Mouse (Mus musculus): ENCODE measurements around the gene Eva1b.

Eva1b gene

GRCm38 (mm10) chr4:126120052-126120451 is 27.5 kb upstream of the Eva1b start:
- no peak for DNase-seq (ENCODE audit: low spot score in 2 of 2)

GRCm38 (mm10) chr4:126120506-126120905 is 27.0 kb upstream of the Eva1b start:
- no peak for DNase-seq (ENCODE audit: low spot score in 2 of 2)

GRCm38 (mm10) chr4:126123309-126124040 is 24.1 kb upstream of the Eva1b start:
- no peak for DNase-seq (ENCODE audit: low spot score in 2 of 2)

GRCm38 (mm10) chr4:126130502-126130901 is 17.0 kb upstream of the Eva1b start:
- DNase-seq (ENCODE audit: low spot score in 2 of 2), result no peak

GRCm38 (mm10) chr4:126131290-126132121 is 16.0 kb upstream of the Eva1b start:
- DNase-seq (ENCODE audit: low spot score in 2 of 2), result peak; percentile 49 to 61

- no peak for DNase-seq (ENCODE audit: low spot score in 2 of 2)
Measured at GRCm38 (mm10) chr4:126132636-126133264, 14.8 kb upstream of the Eva1b start.

GRCm38 (mm10) chr4:126134236-126134635 is 13.3 kb upstream of the Eva1b start:
- DNase-seq (ENCODE audit: low spot score in 2 of 2), result no peak

- no peak for DNase-seq (ENCODE audit: low spot score in 2 of 2)
Measured at GRCm38 (mm10) chr4:126134639-126135038, 12.9 kb upstream of the Eva1b start.

GRCm38 (mm10) chr4:126137773-126138172 is 9.8 kb upstream of the Eva1b start:
- no peak for DNase-seq (ENCODE audit: low spot score in 2 of 2)

GRCm38 (mm10) chr4:126141021-126141420 is 6.5 kb upstream of the Eva1b start:
- DNase-seq (ENCODE audit: low spot score in 2 of 2), result no peak

GRCm38 (mm10) chr4:126145396-126145795 is 2.1 kb upstream of the Eva1b start:
- DNase-seq (ENCODE audit: low spot score in 2 of 2), result peak in 1 of 2 experiments; percentile 66

GRCm38 (mm10) chr4:126146974-126147532 is 491 bp upstream of the Eva1b start:
- no peak for DNase-seq (ENCODE audit: low spot score in 2 of 2)

- DNase-seq (ENCODE audit: low spot score in 2 of 2), result peak; percentile 79 to 85
Measured at GRCm38 (mm10) chr4:126148161-126148961, 817 bp downstream of the Eva1b start.

GRCm38 (mm10) chr4:126149041-126149676 is 1.6 kb downstream of the Eva1b start:
- DNase-seq (ENCODE audit: low spot score in 2 of 2), result peak in 1 of 2 experiments; percentile 47

GRCm38 (mm10) chr4:126149798-126150197 is 2.3 kb downstream of the Eva1b start:
- no peak for DNase-seq (ENCODE audit: low spot score in 2 of 2)

GRCm38 (mm10) chr4:126150297-126150948 is 2.9 kb downstream of the Eva1b start:
- peak; percentile 88 to 89 for DNase-seq (ENCODE audit: low spot score in 2 of 2)

- no peak for DNase-seq (ENCODE audit: low spot score in 2 of 2)
Measured at GRCm38 (mm10) chr4:126150949-126151320, 3.4 kb downstream of the Eva1b start.

GRCm38 (mm10) chr4:126151701-126152440 is 4.3 kb downstream of the Eva1b start:
- DNase-seq (ENCODE audit: low spot score in 2 of 2), result no peak

- DNase-seq (ENCODE audit: low spot score in 2 of 2), result no peak
Measured at GRCm38 (mm10) chr4:126152864-126153263, 5.3 kb downstream of the Eva1b start.

- no peak for DNase-seq (ENCODE audit: low spot score in 2 of 2)
Measured at GRCm38 (mm10) chr4:126155183-126155582, 7.6 kb downstream of the Eva1b start.

All from heart, adult 9 months (tissue).